Mouse (Mus musculus): ENCODE measurements around the gene Pcid2. TPM values are rescaled to one million over a fixed set of nuclear protein-coding genes. Genes with fewer than 3 reads are reported as not detected.
A peak's percentile ranks its signal among the peaks of the same experiment; 100 is the strongest.

Gene Pcid2
- polyA plus RNA-seq, 2 experiments, result 10.9 to 12.3 TPM

GRCm38 (mm10) chr8:13122887-13123421 is 17.7 kb upstream of the Pcid2 start:
- ATAC-seq (ENCODE audit: insufficient read depth), result peak; percentile 72
- Histone ChIP-seq H3K27ac (peak overlapping the region; percentile 28), H3K9me3 (ENCODE audit: control insufficient read depth, low read length) (no peaks in the 10 kb centered on the region), H3K36me3 (replicated peaks; ENCODE audit: control insufficient read depth, insufficient read depth, low read depth) (peaks cover 57% of the 10 kb centered on the region), H3K4me1 (replicated peaks; ENCODE audit: control insufficient read depth in 2 of 2, insufficient read depth in 2 of 2, low read length in 1 of 2) (peaks cover 24 to 39% of the 10 kb centered on the region in 2 experiments), H3K4me3 (ENCODE audit: insufficient read depth in 1 of 2, low read depth in 2 of 2, low read length in 2 of 2) (no peak overlapping the region), H3K27me3 (ENCODE audit: control insufficient read depth, insufficient read depth, low read length) (no peaks in the 10 kb centered on the region), H3K9ac (replicated peaks) (no peak overlapping the region), H3K4me2 (ENCODE audit: low read depth) (peak overlapping the region; percentile 3)
- TF ChIP-seq CTCF (IDR thresholded peaks at IDR 0.05; ENCODE audit: low read depth) (no peak), EP300 (IDR thresholded peaks at IDR 0.05; ENCODE audit: low read depth) (peak; percentile 82)
- DNase-seq (ENCODE audit: low read depth in 3 of 3, low spot score in 3 of 3), result peak in 1 of 3 experiments; percentile 49
- 19% methylated on average over 7 of the region's 7 CpGs for WGBS (ENCODE audit: insufficient replicate concordance)

- ATAC-seq (ENCODE audit: insufficient read depth) (peak; percentile 76), DNase-seq (ENCODE audit: low read depth in 3 of 3, low spot score in 3 of 3) (peak in 2 of 3 experiments; percentile 50 to 52)
- peaks cover 24 to 39% of the 10 kb centered on the region in 2 experiments for H3K4me1 ChIP-seq (replicated peaks; ENCODE audit: control insufficient read depth in 2 of 2, insufficient read depth in 2 of 2, low read length in 1 of 2)
- no peak overlapping the region for H3K9ac ChIP-seq (replicated peaks)
- H3K36me3 ChIP-seq (replicated peaks; ENCODE audit: control insufficient read depth, insufficient read depth, low read depth), result peaks cover 50% of the 10 kb centered on the region
- TF ChIP-seq CTCF (IDR thresholded peaks at IDR 0.05; ENCODE audit: low read depth), result no peak
- peak; percentile 89 for TF ChIP-seq EP300 (IDR thresholded peaks at IDR 0.05; ENCODE audit: low read depth)
- H3K9me3 ChIP-seq (ENCODE audit: control insufficient read depth, low read length), result no peaks in the 10 kb centered on the region
- H3K27me3 ChIP-seq (ENCODE audit: control insufficient read depth, insufficient read depth, low read length), result no peaks in the 10 kb centered on the region
- H3K4me3 ChIP-seq (ENCODE audit: insufficient read depth in 1 of 2, low read depth in 2 of 2, low read length in 2 of 2), result no peak overlapping the region
- WGBS (ENCODE audit: insufficient replicate concordance), result 28% methylated on average over 7 of the region's 7 CpGs
- peak overlapping the region; percentile 18 for H3K4me2 ChIP-seq (ENCODE audit: low read depth)
- H3K27ac ChIP-seq, result peak overlapping the region; percentile 43
Observed at GRCm38 (mm10) chr8:13120882-13121665, 15.8 kb upstream of the Pcid2 start.

GRCm38 (mm10) chr8:13118516-13118915 is 13.3 kb upstream of the Pcid2 start:
- H3K36me3 ChIP-seq (replicated peaks; ENCODE audit: control insufficient read depth, insufficient read depth, low read depth), result peaks cover 40% of the 10 kb centered on the region
- TF ChIP-seq EP300 (IDR thresholded peaks at IDR 0.05; ENCODE audit: low read depth) (no peak), CTCF (IDR thresholded peaks at IDR 0.05; ENCODE audit: low read depth) (no peak)
- H3K9me3 ChIP-seq (ENCODE audit: control insufficient read depth, low read length), result no peaks in the 10 kb centered on the region
- H3K27ac ChIP-seq, result no peak overlapping the region
- DNase-seq (ENCODE audit: low read depth in 3 of 3, low spot score in 3 of 3), result no peak
- H3K4me1 ChIP-seq (replicated peaks; ENCODE audit: control insufficient read depth in 2 of 2, insufficient read depth in 2 of 2, low read length in 1 of 2), result peaks cover 24 to 38% of the 10 kb centered on the region in 2 experiments
- no peak overlapping the region for H3K9ac ChIP-seq (replicated peaks)
- H3K4me3 ChIP-seq (ENCODE audit: insufficient read depth in 1 of 2, low read depth in 2 of 2, low read length in 2 of 2), result no peak overlapping the region
- 81% methylated on average over 3 of the region's 3 CpGs for WGBS (ENCODE audit: insufficient replicate concordance)
- no peaks in the 10 kb centered on the region for H3K27me3 ChIP-seq (ENCODE audit: control insufficient read depth, insufficient read depth, low read length)
- no peak overlapping the region for H3K4me2 ChIP-seq (ENCODE audit: low read depth)
- ATAC-seq (ENCODE audit: insufficient read depth), result no peak

GRCm38 (mm10) chr8:13117096-13117495 is 11.8 kb upstream of the Pcid2 start:
- no peak overlapping the region for H3K27ac ChIP-seq
- ATAC-seq (ENCODE audit: insufficient read depth) (no peak), DNase-seq (ENCODE audit: low read depth in 3 of 3, low spot score in 3 of 3) (no peak)
- no peaks in the 10 kb centered on the region for H3K27me3 ChIP-seq (ENCODE audit: control insufficient read depth, insufficient read depth, low read length)
- no peaks in the 10 kb centered on the region for H3K9me3 ChIP-seq (ENCODE audit: control insufficient read depth, low read length)
- TF ChIP-seq EP300 (IDR thresholded peaks at IDR 0.05; ENCODE audit: low read depth) (no peak), CTCF (IDR thresholded peaks at IDR 0.05; ENCODE audit: low read depth) (no peak)
- peaks cover 13 to 26% of the 10 kb centered on the region in 2 experiments for H3K4me1 ChIP-seq (replicated peaks; ENCODE audit: control insufficient read depth in 2 of 2, insufficient read depth in 2 of 2, low read length in 1 of 2)
- no peak overlapping the region for H3K9ac ChIP-seq (replicated peaks)
- 79% methylated on average over 2 of the region's 2 CpGs for WGBS (ENCODE audit: insufficient replicate concordance)
- no peak overlapping the region for H3K4me2 ChIP-seq (ENCODE audit: low read depth)
- no peak overlapping the region for H3K4me3 ChIP-seq (ENCODE audit: insufficient read depth in 1 of 2, low read depth in 2 of 2, low read length in 2 of 2)
- H3K36me3 ChIP-seq (replicated peaks; ENCODE audit: control insufficient read depth, insufficient read depth, low read depth), result peaks cover 35% of the 10 kb centered on the region

- Histone ChIP-seq H3K9ac (replicated peaks) (no peak overlapping the region), H3K4me2 (ENCODE audit: low read depth) (no peak overlapping the region), H3K27me3 (ENCODE audit: control insufficient read depth, insufficient read depth, low read length) (no peaks in the 10 kb centered on the region), H3K9me3 (ENCODE audit: control insufficient read depth, low read length) (no peaks in the 10 kb centered on the region), H3K27ac (no peak overlapping the region), H3K4me3 (ENCODE audit: insufficient read depth in 1 of 2, low read depth in 2 of 2, low read length in 2 of 2) (no peak overlapping the region), H3K4me1 (replicated peaks; ENCODE audit: control insufficient read depth in 2 of 2, insufficient read depth in 2 of 2, low read length in 1 of 2) (peaks cover 19 to 20% of the 10 kb centered on the region in 2 experiments), H3K36me3 (replicated peaks; ENCODE audit: control insufficient read depth, insufficient read depth, low read depth) (peaks cover 27% of the 10 kb centered on the region)
- DNase-seq (ENCODE audit: low read depth in 3 of 3, low spot score in 3 of 3) (no peak), ATAC-seq (ENCODE audit: insufficient read depth) (no peak)
- 61% methylated on average over 4 of the region's 4 CpGs for WGBS (ENCODE audit: insufficient replicate concordance)
- no peak for TF ChIP-seq CTCF (IDR thresholded peaks at IDR 0.05; ENCODE audit: low read depth)
- no peak for TF ChIP-seq EP300 (IDR thresholded peaks at IDR 0.05; ENCODE audit: low read depth)
Observed at GRCm38 (mm10) chr8:13113232-13113631, 8.0 kb upstream of the Pcid2 start.
